Comparison of ENCODE assay signal across 9 mouse cellular contexts in genomic region chr13:37290636-37291035, GRCm38 (mm10). TPM values are rescaled to one million over a fixed set of nuclear protein-coding genes. Genes with fewer than 3 reads are reported as not detected.
DNase-seq lines count a peak whose midpoint lies in the region.
"Had no signal": no experiment of that assay in that cellular context is flagged by ENCODE, and none has a peak within 500 bp of the region (broad histone marks: within the 10 kb centered on the region; RNA-seq: fewer than 3 reads in every experiment).

No protein-coding gene starts in this region.

- DNase-seq in heart, adult 18-20 months = peak; percentile 43 to 56
- DNase-seq in heart, embryonic 10.5 days (ENCODE audit: low spot score) = no peak
- peak; percentile 13 for DNase-seq in retina, embryonic 14.5 days (ENCODE audit: low spot score)
- DNase-seq in retina, postnatal 1 day = no peak
- DNase-seq in induced T-regulatory cell, adult 2 months (ENCODE audit: low read depth) = peak; percentile 48
- no peak for DNase-seq in kidney, postnatal 14 days
- no peak for DNase-seq in ovary, adult 18-20 months (ENCODE audit: low spot score)
- no peak for DNase-seq in cerebellum, adult 11 months

- H3K27me3 ChIP-seq in heart, embryonic 10.5 days (ENCODE audit: insufficient read depth, poor library complexity, severe bottlenecking) = no peaks in the 10 kb centered on the region
- H3K27me3 ChIP-seq: limb, embryonic 13.5 days had no signal

- H3K36me3 ChIP-seq in heart, embryonic 10.5 days = no peaks in the 10 kb centered on the region
- H3K36me3 ChIP-seq: limb, embryonic 13.5 days had no signal

- H3K4me3 ChIP-seq in heart, embryonic 10.5 days = no peak overlapping the region
- H3K4me3 ChIP-seq: limb, embryonic 13.5 days had no signal

- H3K9me3 ChIP-seq in heart, embryonic 10.5 days = no peaks in the 10 kb centered on the region
- H3K9me3 ChIP-seq: limb, embryonic 13.5 days had no signal

- no peak overlapping the region for H3K27ac ChIP-seq in heart, embryonic 10.5 days
- H3K27ac ChIP-seq: limb, embryonic 13.5 days had no signal

- H3K4me1 ChIP-seq in heart, embryonic 10.5 days = no peaks in the 10 kb centered on the region
- H3K4me1 ChIP-seq: limb, embryonic 13.5 days had no signal

- 70% methylated on average over 2 of the region's 2 CpGs for WGBS in heart, embryonic 10.5 days

RNA-seq across cellular contexts. Expression of gene Ly86, which starts 54.4 kb away (rescaled TPM):
- total RNA-seq in heart, adult 18-20 months (2021) = 1 to 10 TPM; 3.1 to 5.3 TPM
- polyA plus RNA-seq in heart, embryonic 10.5 days (2016; fragmentation: Nextera tagmentation; extraction: Ambion mirVana) = 0.46 and 1.3 TPM in 2 replicates

Comparison
In these comparisons a context has a peak if more than half of its experiments do, and no peak if none do; other contexts are left out.
1. DNase-seq: peak in heart, adult 18-20 months (2 of 2), retina, embryonic 14.5 days (single experiment) and induced T-regulatory cell, adult 2 months (single experiment); none in heart, embryonic 10.5 days (single experiment), retina, postnatal 1 day (single experiment), kidney, postnatal 14 days (single experiment), ovary, adult 18-20 months (single experiment) and cerebellum, adult 11 months (single experiment).